Mouse (Mus musculus) induced T-regulatory cell, adult 2 months (primary cell): Measurements from ENCODE around the gene Il18r1.

Source experiments
- DNase-seq: peaks from one replicate; pipeline ENCODE4 v3.0.0-alpha.2; 2012; ENCODE audit warnings: low read depth

The Il18r1 gene

GRCm38 (mm10) chr1:40465477-40466430 is at the start of gene Il18r1:
Gene Il18r1 (plus strand): TSS chr1:40465552.
- DNase-seq, result peak; percentile 86

GRCm38 (mm10) chr1:40417034-40417433 is 48.3 kb upstream of the Il18r1 start:
- no peak for DNase-seq

GRCm38 (mm10) chr1:40418512-40418911 is 46.8 kb upstream of the Il18r1 start:
- DNase-seq, result no peak

- DNase-seq, result no peak
These were observed 41.5 kb upstream of the Il18r1 start for GRCm38 (mm10) chr1:40423892-40424291.

GRCm38 (mm10) chr1:40427270-40427669 is 38.1 kb upstream of the Il18r1 start:
- peak; percentile 70 for DNase-seq

GRCm38 (mm10) chr1:40427901-40428300 is 37.5 kb upstream of the Il18r1 start:
- DNase-seq, result no peak

- peak; percentile 54 for DNase-seq
These were observed 36.3 kb upstream of the Il18r1 start, which contains the start of gene Il1rl1 for GRCm38 (mm10) chr1:40428910-40429675. Gene Il1rl1 (plus strand): TSS chr1:40429570.

- DNase-seq, result no peak
These were observed 35.1 kb upstream of the Il18r1 start for GRCm38 (mm10) chr1:40430143-40430834.

- no peak for DNase-seq
These were observed 33.2 kb upstream of the Il18r1 start for GRCm38 (mm10) chr1:40432169-40432568.

- DNase-seq, result no peak
These were observed 29.4 kb upstream of the Il18r1 start for GRCm38 (mm10) chr1:40435936-40436335.

GRCm38 (mm10) chr1:40437340-40437739 is 28.0 kb upstream of the Il18r1 start:
- no peak for DNase-seq

GRCm38 (mm10) chr1:40439504-40439903 is 25.8 kb upstream of the Il18r1 start:
- no peak for DNase-seq

GRCm38 (mm10) chr1:40444800-40445199 is 20.6 kb upstream of the Il18r1 start:
- no peak for DNase-seq

- peak; percentile 62 for DNase-seq
These were observed 2.0 kb downstream of the Il18r1 start for GRCm38 (mm10) chr1:40467306-40467705.

- no peak for DNase-seq
These were observed 3.5 kb downstream of the Il18r1 start for GRCm38 (mm10) chr1:40468805-40469204.

GRCm38 (mm10) chr1:40469900-40470299 is 4.5 kb downstream of the Il18r1 start:
- DNase-seq, result peak; percentile 84

GRCm38 (mm10) chr1:40472401-40472800 is 7.0 kb downstream of the Il18r1 start:
- DNase-seq, result no peak

- DNase-seq, result peak; percentile 80
These were observed 8.3 kb downstream of the Il18r1 start for GRCm38 (mm10) chr1:40473640-40474039.

GRCm38 (mm10) chr1:40474336-40474735 is 9.0 kb downstream of the Il18r1 start:
- peak; percentile 73 for DNase-seq

- peak; percentile 90 for DNase-seq
These were observed 10.3 kb downstream of the Il18r1 start for GRCm38 (mm10) chr1:40475697-40476096.

GRCm38 (mm10) chr1:40476756-40477155 is 11.4 kb downstream of the Il18r1 start:
- DNase-seq, result peak; percentile 70

- DNase-seq, result peak; percentile 90
These were observed 14.2 kb downstream of the Il18r1 start for GRCm38 (mm10) chr1:40479505-40479923.
